Mouse (Mus musculus) forebrain, embryonic 15.5 days (tissue): Measurements from ENCODE around the gene Olfr462. TPM values are rescaled to one million over a fixed set of nuclear protein-coding genes. Genes with fewer than 3 reads are reported as not detected.

Experiments
- ATAC-seq: fragments of 200-750 bp; cut with Nextera tagmentation; replicated peaks from 2 replicates; pipeline ENCODE4 v1.8.0; 2017; ENCODE audit warnings: mild to moderate bottlenecking, moderate TSS enrichment, moderate library complexity
- H3K27ac ChIP-seq: fragments of 300-500 bp; sonication (generic); replicated peaks from 2 replicates; pipeline ENCODE4 v1.5.1; 2015; ENCODE audit warnings: mild to moderate bottlenecking, inconsistent platforms
- H3K27me3 ChIP-seq: fragments of 300-500 bp; sonication (generic); 2 replicates; pipeline ENCODE4 v1.6.1; 2015; ENCODE audit warnings: inconsistent platforms
- H3K36me3 ChIP-seq: fragments of 300-500 bp; sonication (generic); 2 replicates; pipeline ENCODE4 v1.6.1; 2015; ENCODE audit warnings: mild to moderate bottlenecking, inconsistent platforms
- H3K4me1 ChIP-seq: fragments of 300-500 bp; sonication (generic); 2 replicates; pipeline ENCODE4 v1.6.1; 2015; ENCODE audit warnings: inconsistent platforms
- H3K4me2 ChIP-seq: fragments of 300-500 bp; sonication (generic); replicated peaks from 2 replicates; pipeline ENCODE4 v1.6.1; 2015; ENCODE audit warnings: mild to moderate bottlenecking, inconsistent platforms
- H3K4me3 ChIP-seq: fragments of 300-500 bp; sonication (generic); 2 replicates; pipeline ENCODE4 v1.5.1; 2015; ENCODE audit warnings: mild to moderate bottlenecking, inconsistent platforms
- H3K9ac ChIP-seq: fragments of 300-500 bp; sonication (generic); replicated peaks from 2 replicates; pipeline ENCODE4 v1.6.1; 2015; ENCODE audit warnings: mild to moderate bottlenecking, inconsistent platforms
- H3K9me3 ChIP-seq: fragments of 300-500 bp; sonication (generic); 2 replicates; pipeline ENCODE4 v1.6.1; 2016; ENCODE audit warnings: inconsistent platforms
- WGBS: fragments of 180-500 bp; shearing (Covaris S2); methylation state at CpG from one replicate; pipeline ENCODE4 v1.1.7; 2015; ENCODE audit warnings: mixed read lengths; 5-methylcytosine and 5-hydroxymethylcytosine counted together
- polyA plus RNA-seq: library from polyadenylated mRNA; unstranded; fragments of >200 nt; fragmentation: Nextera tagmentation; extraction: Ambion mirVana; gene quantifications from 2 replicates; pipeline ENCODE4 v1.2.1, GENCODE M21; 2015

Olfr462 gene
- not detected in 2 replicates for polyA plus RNA-seq

DNA sequence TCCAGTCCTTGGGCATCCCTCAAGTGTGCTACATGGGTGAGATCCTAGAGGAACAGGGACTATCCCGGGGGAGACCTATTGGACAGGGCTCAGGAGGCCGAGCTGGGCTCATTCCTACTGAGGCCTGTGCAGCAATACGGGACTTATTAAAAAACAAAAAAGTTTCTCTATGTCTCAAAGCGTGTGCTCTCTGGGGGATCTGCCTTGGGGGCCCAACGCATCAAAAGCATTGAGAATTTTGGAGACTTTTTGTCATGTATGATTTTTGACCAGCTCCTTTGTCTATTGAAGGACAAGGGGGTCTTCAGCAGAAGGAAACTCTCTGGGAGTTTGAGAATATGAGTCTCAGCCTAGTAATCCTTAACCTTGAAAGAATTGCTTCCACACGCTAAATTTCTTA lies at the start of gene Olfr462:
TSS of gene Olfr462 (minus strand) at position 101 of the 400 bp plus-strand sequence.
- Histone ChIP-seq H3K27ac (no peak within 1 kb of the TSS), H3K4me1 (no peaks in the 10 kb centered on the region), H3K36me3 (no peaks in the 10 kb centered on the region), H3K9me3 (no peaks in the 10 kb centered on the region), H3K9ac (no peak within 1 kb of the TSS), H3K4me2 (no peak within 1 kb of the TSS), H3K4me3 (no peak within 1 kb of the TSS), H3K27me3 (no peaks in the 10 kb centered on the region)
- ATAC-seq = no peak
- WGBS = 93% methylated on average over 6 of the region's 6 CpGs

DNA sequence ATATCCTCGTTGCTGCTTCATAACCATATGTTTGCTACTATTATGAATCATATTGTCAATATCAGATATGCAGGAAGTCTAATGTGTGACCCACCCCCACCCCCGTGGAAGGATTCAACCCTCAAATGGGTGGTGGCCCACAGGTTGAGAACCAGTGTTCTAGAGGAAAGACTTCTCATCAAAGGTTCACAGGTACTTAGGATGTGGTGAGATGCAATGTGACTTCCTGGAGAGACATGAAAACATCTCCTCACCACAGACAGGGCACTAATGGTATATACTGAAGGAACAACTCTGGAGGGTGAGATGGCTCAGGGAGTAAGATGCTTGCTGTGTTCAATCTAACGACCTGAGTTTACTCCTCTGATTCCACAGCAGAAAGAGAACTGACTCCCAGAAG lies 43.4 kb upstream of the Olfr462 start:
- WGBS = 81% methylated on average over 3 of the region's 3 CpGs
- Histone ChIP-seq H3K9ac (no peak overlapping the region), H3K27ac (no peak overlapping the region), H3K4me3 (no peak overlapping the region), H3K9me3 (no peaks in the 10 kb centered on the region), H3K4me2 (no peak overlapping the region), H3K27me3 (no peaks in the 10 kb centered on the region), H3K36me3 (no peaks in the 10 kb centered on the region), H3K4me1 (no peaks in the 10 kb centered on the region)
- no peak for ATAC-seq

DNA sequence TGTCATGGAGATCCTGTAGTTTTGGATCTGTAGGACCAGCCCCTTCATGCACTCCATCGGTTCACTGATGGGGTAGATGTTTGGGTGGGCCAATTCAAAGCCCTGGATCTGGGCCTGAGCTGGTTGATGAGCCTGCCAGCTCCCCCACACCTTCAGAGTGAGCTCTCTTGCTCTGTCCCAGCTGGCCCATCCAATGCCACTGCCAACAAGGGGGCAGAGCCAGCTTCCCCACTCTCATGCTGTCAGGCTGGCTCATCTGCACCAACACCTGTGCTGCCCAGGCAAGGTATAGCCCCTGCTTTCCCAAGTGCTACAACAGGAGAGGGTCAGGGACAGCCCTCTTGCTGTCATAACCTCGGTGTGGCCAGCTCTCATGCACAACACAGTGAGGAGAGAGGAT lies 41.7 kb upstream of the Olfr462 start:
- Histone ChIP-seq H3K4me2 (no peak overlapping the region), H3K27me3 (no peaks in the 10 kb centered on the region), H3K4me1 (no peaks in the 10 kb centered on the region), H3K9me3 (no peaks in the 10 kb centered on the region), H3K36me3 (no peaks in the 10 kb centered on the region), H3K9ac (no peak overlapping the region), H3K27ac (no peak overlapping the region), H3K4me3 (no peak overlapping the region)
- ATAC-seq = no peak
- WGBS = 78% methylated on average over 2 of the region's 2 CpGs

DNA sequence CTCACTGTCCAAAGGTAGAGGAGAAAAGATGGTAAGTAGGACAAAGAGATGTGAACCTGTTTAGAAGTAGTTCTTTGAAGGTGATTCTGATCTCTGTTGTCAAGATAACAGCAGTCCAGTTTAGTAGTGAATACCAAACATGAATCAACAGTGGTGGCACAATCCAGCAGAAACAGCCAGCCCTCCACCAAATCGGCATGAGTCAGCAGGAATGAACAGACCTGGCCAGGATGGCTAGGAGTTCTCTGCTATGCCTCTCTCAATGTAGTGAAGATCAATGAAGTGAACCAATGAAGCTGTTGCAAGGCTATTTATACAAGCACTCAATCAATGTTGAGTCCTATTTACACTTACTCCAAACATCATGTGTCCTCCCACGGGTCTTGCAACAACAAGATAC lies 38.3 kb upstream of the Olfr462 start:
- WGBS = 95% methylated on average over 2 of the region's 2 CpGs
- no peak for ATAC-seq

GRCm38 (mm10) chr11:87920966-87921365 lies 28.9 kb upstream of the Olfr462 start, which contains the start of gene Olfr464:
Gene Olfr464 (minus strand): TSS chr11:87920967.
- Histone ChIP-seq H3K9me3 (no peaks in the 10 kb centered on the region), H3K36me3 (no peaks in the 10 kb centered on the region), H3K9ac (no peak within 1 kb of the TSS), H3K27ac (no peak within 1 kb of the TSS), H3K4me3 (no peak within 1 kb of the TSS), H3K27me3 (no peaks in the 10 kb centered on the region), H3K4me1 (no peaks in the 10 kb centered on the region), H3K4me2 (no peak within 1 kb of the TSS)
- 35% methylated on average over 5 of the region's 5 CpGs for WGBS
- no peak for ATAC-seq

More for the DNA sequence above, 38.3 kb upstream of the Olfr462 start:
- Histone ChIP-seq H3K27ac (no peak overlapping the region), H3K9me3 (no peaks in the 10 kb centered on the region), H3K27me3 (no peaks in the 10 kb centered on the region), H3K9ac (no peak overlapping the region), H3K4me3 (no peak overlapping the region), H3K36me3 (no peaks in the 10 kb centered on the region), H3K4me1 (no peaks in the 10 kb centered on the region), H3K4me2 (no peak overlapping the region)

GRCm38 (mm10) chr11:87920301-87920700 lies 28.2 kb upstream of the Olfr462 start:
- no peak overlapping the region for H3K27ac ChIP-seq
- no peaks in the 10 kb centered on the region for H3K4me1 ChIP-seq
- no peak overlapping the region for H3K4me3 ChIP-seq
- H3K27me3 ChIP-seq = no peaks in the 10 kb centered on the region
- H3K9ac ChIP-seq = no peak overlapping the region
- no peak overlapping the region for H3K4me2 ChIP-seq
- no peaks in the 10 kb centered on the region for H3K9me3 ChIP-seq
- no peaks in the 10 kb centered on the region for H3K36me3 ChIP-seq
- 67% methylated on average over 2 of the region's 2 CpGs for WGBS
- no peak for ATAC-seq

- no peaks in the 10 kb centered on the region for H3K36me3 ChIP-seq
- H3K4me1 ChIP-seq = no peaks in the 10 kb centered on the region
Observed at GRCm38 (mm10) chr11:87916005-87916404, 23.9 kb upstream of the Olfr462 start.

DNA sequence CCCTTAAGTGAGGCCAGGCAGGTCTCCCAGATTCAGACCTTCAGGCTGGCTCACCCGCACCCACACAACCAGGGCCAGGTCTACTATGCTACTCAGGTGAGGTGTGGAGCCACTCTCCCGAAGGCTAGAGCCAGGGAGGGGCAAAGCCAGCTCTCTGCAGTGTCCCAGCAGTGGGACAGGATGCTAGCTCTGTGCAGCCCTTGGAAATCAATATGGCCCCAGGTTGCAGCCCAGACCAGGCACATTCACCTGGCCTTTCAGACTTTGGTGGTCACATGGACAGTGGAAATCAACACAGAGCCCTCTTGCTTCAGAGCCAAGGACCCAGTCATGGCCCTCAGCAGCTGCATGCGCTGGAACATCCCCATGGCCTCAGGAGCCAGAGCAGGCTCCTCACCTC lies 12.3 kb upstream of the Olfr462 start:
- no peaks in the 10 kb centered on the region for H3K4me1 ChIP-seq
- no peak for ATAC-seq

More at GRCm38 (mm10) chr11:87916005-87916404, 23.9 kb upstream of the Olfr462 start:
- H3K27ac ChIP-seq = no peak overlapping the region
- no peaks in the 10 kb centered on the region for H3K9me3 ChIP-seq
- no peak overlapping the region for H3K9ac ChIP-seq
- no peak overlapping the region for H3K4me3 ChIP-seq
- H3K27me3 ChIP-seq = no peaks in the 10 kb centered on the region
- 90% methylated on average over 1 of the region's 1 CpGs for WGBS
- ATAC-seq = no peak
- no peak overlapping the region for H3K4me2 ChIP-seq

GRCm38 (mm10) chr11:87897287-87897686 lies 5.2 kb upstream of the Olfr462 start, which contains the start of gene Olfr463:
Gene Olfr463 (minus strand): TSS chr11:87897387.
- Histone ChIP-seq H3K9me3 (no peaks in the 10 kb centered on the region), H3K9ac (no peak within 1 kb of the TSS), H3K36me3 (no peaks in the 10 kb centered on the region), H3K27ac (no peak within 1 kb of the TSS), H3K4me1 (no peaks in the 10 kb centered on the region), H3K27me3 (no peaks in the 10 kb centered on the region), H3K4me3 (no peak within 1 kb of the TSS), H3K4me2 (no peak within 1 kb of the TSS)
- no peak for ATAC-seq

More for the DNA sequence above, 12.3 kb upstream of the Olfr462 start:
- no peak overlapping the region for H3K27ac ChIP-seq
- no peaks in the 10 kb centered on the region for H3K27me3 ChIP-seq
- H3K9me3 ChIP-seq = no peaks in the 10 kb centered on the region
- H3K36me3 ChIP-seq = no peaks in the 10 kb centered on the region
- WGBS = 81% methylated on average over 3 of the region's 3 CpGs
- no peak overlapping the region for H3K4me2 ChIP-seq
- H3K9ac ChIP-seq = no peak overlapping the region
- H3K4me3 ChIP-seq = no peak overlapping the region

DNA sequence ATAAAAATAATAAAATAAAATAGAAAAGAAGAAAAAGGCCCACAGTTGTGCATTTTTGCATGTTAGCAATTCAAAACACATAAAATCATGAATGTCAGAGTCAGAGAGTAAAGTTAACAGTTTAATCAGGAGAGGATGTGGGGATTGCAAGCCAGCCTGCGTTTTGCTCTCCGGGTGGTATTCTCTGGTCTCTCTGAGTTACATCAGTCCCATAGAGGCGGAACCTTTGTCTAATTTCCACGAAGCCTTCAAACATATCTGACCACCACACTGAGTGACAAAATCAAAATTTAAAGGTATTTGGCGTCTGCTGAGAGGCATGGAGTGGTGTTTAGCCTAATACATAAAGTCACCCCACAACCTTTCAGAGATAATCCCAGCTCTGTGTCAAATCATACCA lies 7.2 kb downstream of the Olfr462 start:
- H3K9ac ChIP-seq = no peak overlapping the region
- H3K4me1 ChIP-seq = no peaks in the 10 kb centered on the region
- no peaks in the 10 kb centered on the region for H3K9me3 ChIP-seq
- 83% methylated on average over 5 of the region's 5 CpGs for WGBS
- H3K4me2 ChIP-seq = no peak overlapping the region
- no peak overlapping the region for H3K4me3 ChIP-seq
- ATAC-seq = no peak
- H3K36me3 ChIP-seq = no peaks in the 10 kb centered on the region
- peaks cover 3% of the 10 kb centered on the region; the same call in 1 of the 2 replicates for H3K27me3 ChIP-seq
- no peak overlapping the region for H3K27ac ChIP-seq

GRCm38 (mm10) chr11:87883493-87883892 lies 8.6 kb downstream of the Olfr462 start:
- whole genome bisulfite sequencing = 42% methylated on average over 5 of the region's 5 CpGs
- no peaks in the 10 kb centered on the region for H3K4me1 ChIP-seq
- H3K36me3 ChIP-seq = no peaks in the 10 kb centered on the region
- no peaks in the 10 kb centered on the region for H3K9me3 ChIP-seq
- H3K27ac ChIP-seq = no peak overlapping the region
- H3K4me3 ChIP-seq = no peak overlapping the region
- H3K27me3 ChIP-seq = peaks cover 3% of the 10 kb centered on the region; the same call in 1 of the 2 replicates
- H3K9ac ChIP-seq = no peak overlapping the region
- H3K4me2 ChIP-seq = no peak overlapping the region
- ATAC-seq = no peak

DNA sequence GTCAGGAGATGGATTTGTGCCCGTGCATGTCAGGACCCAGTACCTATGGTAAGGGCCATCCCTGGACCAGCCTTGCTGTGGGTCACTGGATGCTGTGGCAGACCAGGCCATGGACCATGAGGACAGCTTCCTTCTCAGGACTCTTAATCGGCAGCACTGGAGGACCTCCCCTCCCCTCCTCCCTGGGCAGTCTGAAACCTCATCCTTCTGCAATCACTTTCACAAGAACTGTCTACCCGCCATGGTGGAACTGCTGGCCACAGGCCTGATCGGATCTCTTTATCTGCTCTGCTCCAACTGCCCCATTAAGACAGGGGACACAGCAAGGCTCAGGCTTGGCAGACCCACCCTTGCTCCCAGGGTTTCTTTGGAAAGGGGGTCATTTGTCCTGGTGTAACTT lies 10.4 kb downstream of the Olfr462 start:
- no peak overlapping the region for H3K4me3 ChIP-seq
- no peak overlapping the region for H3K27ac ChIP-seq
- 79% methylated on average over 4 of the region's 4 CpGs for WGBS
- H3K4me1 ChIP-seq = no peaks in the 10 kb centered on the region
- no peaks in the 10 kb centered on the region for H3K36me3 ChIP-seq
- H3K27me3 ChIP-seq = peaks cover 3% of the 10 kb centered on the region; the same call in 1 of the 2 replicates
- no peak overlapping the region for H3K4me2 ChIP-seq
- no peak overlapping the region for H3K9ac ChIP-seq
- H3K9me3 ChIP-seq = no peaks in the 10 kb centered on the region
- ATAC-seq = no peak

GRCm38 (mm10) chr11:87879826-87880225 lies 12.2 kb downstream of the Olfr462 start:
- Histone ChIP-seq H3K27me3 (no peaks in the 10 kb centered on the region), H3K27ac (no peak overlapping the region), H3K9ac (no peak overlapping the region), H3K36me3 (no peaks in the 10 kb centered on the region), H3K4me3 (no peak overlapping the region), H3K4me2 (no peak overlapping the region), H3K9me3 (no peaks in the 10 kb centered on the region), H3K4me1 (no peaks in the 10 kb centered on the region)
- 65% methylated on average over 9 of the region's 9 CpGs for WGBS
- no peak for ATAC-seq
